Mouse (Mus musculus) intestine, embryonic 16.5 days (tissue): ENCODE measurements around the gene Crbn. TPM values are rescaled to one million over a fixed set of nuclear protein-coding genes. Genes with fewer than 3 reads are reported as not detected.

Source experiments
- ATAC-seq: fragments of 200-750 bp; cut with Nextera tagmentation; 2 replicates; pipeline ENCODE4 v1.8.0; 2017; ENCODE audit warnings: moderate TSS enrichment, moderate library complexity
- H3K27ac ChIP-seq: fragments of 300-500 bp; sonication (generic); 2 replicates; pipeline ENCODE4 v1.5.1; 2014; ENCODE audit warnings: mild to moderate bottlenecking, low read length
- H3K27me3 ChIP-seq: fragments of 300-500 bp; sonication (generic); replicated peaks from 2 replicates; pipeline ENCODE4 v1.6.1; 2014; ENCODE audit warnings: low read length, control low read depth, mixed read lengths; ENCODE audit not compliant: control insufficient read depth, insufficient read depth
- H3K36me3 ChIP-seq: fragments of 300-500 bp; sonication (generic); 2 replicates; pipeline ENCODE4 v1.6.1; 2014; ENCODE audit warnings: low read length, control low read depth; ENCODE audit not compliant: control insufficient read depth, insufficient read depth
- H3K4me1 ChIP-seq: fragments of 300-500 bp; sonication (generic); 2 replicates; pipeline ENCODE4 v1.6.1; 2014; ENCODE audit warnings: low read length, control low read depth, mixed read lengths; ENCODE audit not compliant: control insufficient read depth, insufficient read depth
- H3K4me2 ChIP-seq: fragments of 300-500 bp; sonication (generic); 2 replicates; pipeline ENCODE4 v1.6.1; 2014; ENCODE audit warnings: low read depth, low read length, control low read depth
- H3K4me3 ChIP-seq: fragments of 300-500 bp; sonication (generic); 2 replicates; pipeline ENCODE4 v1.5.1; 2014; ENCODE audit warnings: mild to moderate bottlenecking, low read length
- H3K9ac ChIP-seq: fragments of 300-500 bp; sonication (generic); 2 replicates; pipeline ENCODE4 v1.6.1; 2014; ENCODE audit warnings: low read depth, low read length
- H3K9me3 ChIP-seq: fragments of 300-500 bp; sonication (generic); 2 replicates; pipeline ENCODE4 v1.6.1; 2016; ENCODE audit warnings: low read length, control low read depth; ENCODE audit not compliant: control insufficient read depth
- WGBS: fragments of 180-500 bp; shearing (Covaris S2); extraction: QIAGEN DNeasy Blood & Tissue Kit; methylation state at CpG from one replicate; pipeline ENCODE4 v1.1.7; 2014; 5-methylcytosine and 5-hydroxymethylcytosine counted together
- polyA plus RNA-seq: library from polyadenylated mRNA; unstranded; fragments of >200 nt; fragmentation: Nextera tagmentation; extraction: Ambion mirVana; gene quantifications from 2 replicates; pipeline ENCODE4 v1.2.1, GENCODE M21; 2015

Crbn gene
- polyA plus RNA-seq, 1 experiment from 2014 or later: 36.2 TPM

DNA sequence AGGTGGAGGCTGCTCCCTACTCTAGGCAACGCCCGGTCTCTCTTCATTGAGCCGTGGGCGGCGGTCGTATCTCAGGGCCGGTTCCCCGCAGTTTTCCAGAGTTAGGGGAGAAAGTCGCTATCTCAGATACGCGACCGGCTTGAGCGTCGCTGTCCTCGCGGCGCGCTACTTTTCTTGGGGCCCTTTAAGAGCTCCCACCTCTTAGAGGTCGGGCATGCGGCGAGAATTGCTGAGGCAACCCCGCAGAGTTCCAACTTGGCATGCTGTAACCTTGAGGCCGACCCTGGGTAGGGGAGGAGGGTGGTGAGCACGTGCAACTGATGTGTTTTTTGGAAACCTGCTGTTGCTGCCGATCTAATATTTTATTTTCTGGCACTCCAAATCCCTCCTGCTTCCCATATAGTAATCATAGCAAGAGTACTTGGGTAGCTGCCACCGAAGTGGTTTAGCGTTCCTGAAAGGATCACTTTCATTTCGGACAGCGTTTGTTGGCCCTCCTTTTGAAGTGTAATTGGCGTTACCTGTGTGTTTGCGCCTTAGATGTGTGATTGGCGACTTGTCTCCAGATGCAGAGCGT, 30.5 kb downstream of the Crbn start:
- ATAC-seq: peak; percentile 81
- Histone ChIP-seq H3K9me3 (no peaks in the 10 kb centered on the region), H3K9ac (peak overlapping the region; percentile 76), H3K4me2 (peak overlapping the region; percentile 87), H3K36me3 (no peaks in the 10 kb centered on the region), H3K4me3 (peak overlapping the region; percentile 89), H3K27me3 (no peaks in the 10 kb centered on the region), H3K27ac (peak overlapping the region; percentile 54; the same call in 1 of the 2 replicates), H3K4me1 (peaks cover 13% of the 10 kb centered on the region)
- under 1% methylated on average over 33 of the region's 33 CpGs for WGBS

DNA sequence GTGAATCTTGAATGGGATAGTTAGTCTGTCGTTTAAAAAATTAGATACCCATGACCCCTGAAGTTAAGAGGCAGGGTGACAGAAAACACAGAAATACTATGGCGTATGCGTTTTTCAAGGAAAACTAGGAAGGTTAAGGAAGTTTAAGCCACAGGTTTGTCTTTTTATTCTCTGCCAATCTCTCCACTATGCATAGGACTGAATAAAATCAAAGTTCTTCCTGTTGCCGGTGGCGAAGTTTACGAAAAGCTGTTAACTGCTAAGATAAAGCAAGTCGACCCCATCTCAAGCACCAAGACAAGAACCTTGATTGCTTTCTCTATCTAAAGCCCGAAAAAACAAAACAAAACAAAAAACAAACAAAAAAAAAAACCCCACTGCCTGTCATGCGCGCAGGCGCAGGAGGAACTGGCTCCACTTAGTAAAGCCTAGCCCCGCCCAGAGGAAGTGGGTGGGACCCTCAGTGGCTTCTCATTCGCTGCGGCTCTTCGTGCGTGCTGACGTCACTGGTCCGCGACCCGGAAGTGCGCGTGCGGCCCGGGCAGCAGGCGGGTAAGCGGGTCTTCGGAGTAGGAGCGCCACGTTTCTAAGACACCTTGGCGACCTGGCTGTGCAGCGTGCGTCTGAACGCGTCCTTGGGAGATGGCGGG, 31.1 kb downstream of the Crbn start, which contains the start of gene Trnt1:
Trnt1 (plus strand) TSS at position 481 of the 650 bp plus-strand sequence.
- Histone ChIP-seq H3K27me3 (no peaks in the 10 kb centered on the region), H3K36me3 (no peaks in the 10 kb centered on the region), H3K9me3 (no peaks in the 10 kb centered on the region), H3K4me2 (peak within 1 kb of the TSS; percentile 87), H3K4me3 (peak within 1 kb of the TSS; percentile 89), H3K9ac (peak within 1 kb of the TSS; percentile 76), H3K4me1 (peaks cover 13% of the 10 kb centered on the region), H3K27ac (peak within 1 kb of the TSS; percentile 54; the same call in 1 of the 2 replicates)
- ATAC-seq: peak; percentile 100
- 8% methylated on average over 35 of the region's 35 CpGs for WGBS

GRCm38 (mm10) chr6:106766774-106767173, 33.1 kb downstream of the Crbn start:
- Histone ChIP-seq H3K4me1 (peaks cover 13% of the 10 kb centered on the region), H3K4me2 (no peak overlapping the region), H3K4me3 (no peak overlapping the region), H3K9ac (no peak overlapping the region), H3K36me3 (no peaks in the 10 kb centered on the region), H3K27ac (no peak overlapping the region), H3K9me3 (no peaks in the 10 kb centered on the region), H3K27me3 (no peaks in the 10 kb centered on the region)
- WGBS: 73% methylated on average over 4 of the region's 4 CpGs
- ATAC-seq: no peak

GRCm38 (mm10) chr6:106765892-106766291, 34.0 kb downstream of the Crbn start:
- no peaks in the 10 kb centered on the region for H3K27me3 ChIP-seq
- no peak overlapping the region for H3K4me3 ChIP-seq
- 81% methylated on average over 1 of the region's 1 CpGs for WGBS
- H3K9me3 ChIP-seq: no peaks in the 10 kb centered on the region
- ATAC-seq: no peak
- no peaks in the 10 kb centered on the region for H3K36me3 ChIP-seq
- H3K4me2 ChIP-seq: no peak overlapping the region
- H3K4me1 ChIP-seq: peaks cover 13% of the 10 kb centered on the region
- no peak overlapping the region for H3K9ac ChIP-seq
- H3K27ac ChIP-seq: no peak overlapping the region

GRCm38 (mm10) chr6:106761486-106761885, 38.4 kb downstream of the Crbn start:
- Histone ChIP-seq H3K4me3 (no peak overlapping the region), H3K27me3 (no peaks in the 10 kb centered on the region), H3K9ac (no peak overlapping the region), H3K36me3 (no peaks in the 10 kb centered on the region), H3K4me1 (no peaks in the 10 kb centered on the region), H3K4me2 (no peak overlapping the region), H3K9me3 (no peaks in the 10 kb centered on the region), H3K27ac (no peak overlapping the region)
- 62% methylated on average over 1 of the region's 1 CpGs for WGBS
- ATAC-seq: no peak

DNA sequence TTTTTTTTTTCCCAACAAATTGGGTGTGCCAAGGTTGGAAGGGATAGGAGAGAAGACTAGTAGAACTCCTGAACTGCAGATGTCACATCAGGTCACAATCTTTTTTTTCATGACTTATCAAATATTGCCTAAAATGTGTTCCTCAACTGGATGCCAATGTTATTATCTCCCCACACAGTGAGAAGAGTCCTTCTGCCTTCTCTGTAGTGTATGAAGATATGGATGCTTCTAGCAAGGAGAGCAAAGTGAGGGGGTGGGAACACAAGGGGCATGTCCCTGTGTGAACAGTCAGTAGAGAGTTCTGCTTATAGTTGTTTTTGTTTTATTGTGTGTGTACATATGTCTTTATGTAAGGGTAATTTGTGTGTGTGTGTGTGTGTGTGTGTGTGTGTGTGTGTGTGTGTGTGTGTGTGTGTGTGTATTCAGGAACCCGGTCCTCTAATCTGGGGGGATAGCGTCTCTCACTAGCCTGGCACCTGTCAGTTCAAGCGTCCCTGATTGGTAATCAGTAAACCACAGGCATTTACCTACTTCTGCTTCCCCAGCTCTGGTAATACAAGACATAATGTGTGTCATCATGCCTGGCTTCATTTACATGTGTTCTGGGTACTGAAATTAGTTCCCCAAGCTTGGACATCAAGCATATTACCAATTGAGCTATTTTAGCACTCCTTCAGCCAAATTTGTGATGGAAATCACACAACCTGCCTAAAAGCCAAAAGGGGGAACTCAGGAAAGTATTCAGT, 39.2 kb downstream of the Crbn start:
- H3K36me3 ChIP-seq: no peaks in the 10 kb centered on the region
- H3K4me1 ChIP-seq: no peaks in the 10 kb centered on the region
- ATAC-seq: no peak
- H3K9ac ChIP-seq: no peak overlapping the region
- no peaks in the 10 kb centered on the region for H3K9me3 ChIP-seq
- H3K27ac ChIP-seq: no peak overlapping the region
- H3K4me2 ChIP-seq: no peak overlapping the region
- no peak overlapping the region for H3K4me3 ChIP-seq
- no peaks in the 10 kb centered on the region for H3K27me3 ChIP-seq
- 71% methylated on average over 3 of the region's 3 CpGs for WGBS

DNA sequence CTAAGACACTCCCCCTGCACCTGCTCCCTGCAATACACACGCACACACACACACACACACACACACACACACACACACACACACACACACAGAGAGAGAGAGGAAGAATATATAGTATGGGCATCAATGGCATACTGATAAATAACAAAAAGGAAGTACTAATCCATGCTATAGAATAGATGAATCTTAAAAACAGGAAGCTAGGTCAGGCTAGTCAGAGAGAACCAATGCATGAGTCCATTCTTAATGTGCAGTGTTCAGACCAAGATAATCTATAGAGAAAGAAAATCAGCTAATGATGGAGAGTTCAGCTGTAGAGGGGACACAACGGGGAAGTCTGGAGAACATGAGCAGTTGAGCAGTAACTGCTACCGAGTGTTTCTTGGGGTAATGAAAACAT, 41.6 kb downstream of the Crbn start:
- no peak overlapping the region for H3K9ac ChIP-seq
- H3K4me1 ChIP-seq: no peaks in the 10 kb centered on the region
- no peak for ATAC-seq
- no peaks in the 10 kb centered on the region for H3K27me3 ChIP-seq
- no peaks in the 10 kb centered on the region for H3K9me3 ChIP-seq
- no peak overlapping the region for H3K4me2 ChIP-seq
- no peak overlapping the region for H3K4me3 ChIP-seq
- no peak overlapping the region for H3K27ac ChIP-seq
- 83% methylated on average over 3 of the region's 3 CpGs for WGBS
- H3K36me3 ChIP-seq: no peaks in the 10 kb centered on the region

GRCm38 (mm10) chr6:106750291-106750690, 49.6 kb downstream of the Crbn start:
- whole genome bisulfite sequencing: 81% methylated on average over 7 of the region's 7 CpGs
- no peak overlapping the region for H3K4me2 ChIP-seq
- no peaks in the 10 kb centered on the region for H3K27me3 ChIP-seq
- H3K36me3 ChIP-seq: no peaks in the 10 kb centered on the region
- H3K27ac ChIP-seq: no peak overlapping the region
- H3K4me3 ChIP-seq: no peak overlapping the region
- ATAC-seq: no peak
- no peak overlapping the region for H3K9ac ChIP-seq
- no peaks in the 10 kb centered on the region for H3K9me3 ChIP-seq
- no peaks in the 10 kb centered on the region for H3K4me1 ChIP-seq

GRCm38 (mm10) chr6:106748887-106749388, 50.9 kb downstream of the Crbn start, which contains the start of gene Il5ra:
Il5ra (minus strand) TSS chr6:106749037.
- Histone ChIP-seq H3K36me3 (no peaks in the 10 kb centered on the region), H3K9ac (no peak within 1 kb of the TSS), H3K9me3 (no peaks in the 10 kb centered on the region), H3K4me3 (no peak within 1 kb of the TSS), H3K4me1 (no peaks in the 10 kb centered on the region), H3K4me2 (no peak within 1 kb of the TSS), H3K27ac (no peak within 1 kb of the TSS), H3K27me3 (no peaks in the 10 kb centered on the region)
- no peak for ATAC-seq
- WGBS: 64% methylated on average over 6 of the region's 6 CpGs
